Mouse (Mus musculus): ENCODE results near the gene Bach1. TPM values are rescaled to one million over a fixed set of nuclear protein-coding genes. Genes with fewer than 3 reads are reported as not detected.

Bach1 gene
- total and polyA plus RNA-seq, 3 experiments: 11.4 to 20.9 (median 13.4) TPM

DNA sequence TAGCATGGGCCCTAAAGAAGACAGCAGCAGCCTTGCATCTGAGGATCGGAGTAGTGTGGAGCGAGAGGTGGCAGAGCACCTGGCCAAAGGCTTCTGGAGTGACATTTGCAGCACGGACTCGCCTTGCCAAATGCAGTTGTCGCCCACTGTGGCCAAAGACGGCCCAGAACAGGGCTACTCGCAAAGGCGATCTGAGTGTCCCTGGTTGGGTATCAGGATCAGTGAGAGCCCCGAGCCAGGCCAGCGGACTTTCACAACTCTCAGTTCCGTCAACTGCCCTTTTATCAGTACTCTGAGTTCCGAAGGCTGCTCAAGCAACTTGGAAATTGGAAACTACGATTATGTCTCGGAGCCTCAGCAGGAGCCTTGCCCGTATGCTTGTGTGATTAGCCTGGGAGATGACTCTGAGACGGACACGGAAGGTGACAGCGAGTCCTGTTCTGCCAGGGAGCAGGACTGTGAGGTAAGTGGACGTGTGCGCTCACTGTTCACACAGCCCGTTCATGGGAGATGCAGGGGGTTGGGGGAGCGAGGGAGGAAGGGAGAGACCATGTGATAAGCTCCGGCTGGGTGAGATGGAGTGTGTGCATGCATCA, 21.0 kb downstream of the Bach1 start:
- Histone ChIP-seq H3K27ac (ENCODE audit: insufficient read depth, low read depth) (no peak overlapping the region), H3K36me3 (replicated peaks in 1 of 2; ENCODE audit: control insufficient read depth in 1 of 2, insufficient read depth in 1 of 2, low read length in 1 of 2) (peaks cover 67 to 92% of the 10 kb centered on the region in 2 experiments), H3K9ac (ENCODE audit: insufficient read depth, low read depth) (no peak overlapping the region), H3K9me3 (replicated peaks; ENCODE audit: low read length) (no peaks in the 10 kb centered on the region), H3K4me3 (replicated peaks in 1 of 3; ENCODE audit: low read depth in 2 of 3, low read length in 2 of 3, poor library complexity in 1 of 3) (no peak overlapping the region), H3K79me2 (replicated peaks; ENCODE audit: control insufficient read depth, extremely low read depth, insufficient read depth, poor library complexity, severe bottlenecking) (peaks cover 25% of the 10 kb centered on the region), H3K4me2 (ENCODE audit: insufficient read depth, low read depth, poor library complexity, severe bottlenecking) (no peak overlapping the region), H3K27me3 (replicated peaks) (no peaks in the 10 kb centered on the region), H3K4me1 (ENCODE audit: control insufficient read depth in 1 of 2, insufficient read depth in 2 of 2) (peaks cover 3 to 19% of the 10 kb centered on the region in 2 experiments)
- TF ChIP-seq TBP (conservative IDR thresholded peaks at IDR 0.05; ENCODE audit: low read depth, low read length) (no peak), CHD2 (IDR thresholded peaks at IDR 0.05; ENCODE audit: low read length) (no peak), RCOR1 (conservative IDR thresholded peaks at IDR 0.05; ENCODE audit: low read depth, low read length) (no peak), CTCF (conservative IDR thresholded peaks at IDR 0.05 in 1 of 2, IDR thresholded peaks at IDR 0.05 in 1 of 2; ENCODE audit: low read depth in 2 of 2, low read length in 2 of 2) (no peak), USF2 (conservative IDR thresholded peaks at IDR 0.05; ENCODE audit: low read depth, low read length) (no peak), MAZ (IDR thresholded peaks at IDR 0.05; ENCODE audit: low read depth, low read length) (no peak), MEF2A (IDR thresholded peaks at IDR 0.05; ENCODE audit: borderline replicate concordance, low read depth, low read length) (no peak), NRF1 (IDR thresholded peaks at IDR 0.05; ENCODE audit: low read depth, low read length) (no peak), ZNF384 (IDR thresholded peaks at IDR 0.05; ENCODE audit: low read depth, low read length) (no peak), USF1 (IDR thresholded peaks at IDR 0.05; ENCODE audit: low read depth, low read length) (no peak), POLR2A (IDR thresholded peaks at IDR 0.05; ENCODE audit: low read depth, low read length) (no peak), KAT2A (IDR thresholded peaks at IDR 0.05; ENCODE audit: insufficient replicate concordance, low read length) (no peak)
- dilution Hi-C loops (cut with MboI; ENCODE audit: extremely low pct_ligation_motif_present, extremely low pct_unique_long_range_greater_than_20kb, low sequenced_read_pairs): no loop called here
- in situ Hi-C loops (cut with MboI; ENCODE audit: low pct_ligation_motif_present, low pct_unique_long_range_greater_than_20kb, low sequenced_read_pairs): no loop called here
- DNase-seq (ENCODE audit: extremely low read depth): no peak

DNA sequence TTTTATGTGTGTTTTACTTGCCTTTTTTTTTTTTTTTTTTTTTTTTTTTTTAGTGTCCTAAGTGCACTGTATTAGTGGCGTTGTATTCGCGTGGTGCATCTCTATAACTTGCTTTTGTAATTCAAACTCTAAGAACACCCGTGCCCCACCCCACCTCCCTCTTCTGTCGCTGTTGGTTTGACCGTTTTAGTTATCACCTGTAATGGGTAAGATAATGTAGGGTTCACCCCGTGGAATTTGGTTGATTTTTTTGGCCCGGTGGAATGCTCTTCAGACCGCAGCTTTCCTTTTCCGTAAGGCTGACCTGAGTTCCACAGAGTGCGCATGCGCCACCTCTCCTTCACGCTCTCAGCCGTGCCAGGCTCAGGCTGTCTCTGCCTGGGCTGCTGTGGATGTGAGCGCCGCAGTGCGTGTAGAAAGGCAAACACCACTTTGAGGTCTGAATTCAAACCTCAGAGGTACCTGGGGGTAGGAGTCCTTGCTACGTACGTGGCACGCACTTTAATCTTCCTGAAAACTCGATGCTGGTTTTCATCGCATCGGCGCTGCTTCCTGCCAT, 22.2 kb downstream of the Bach1 start:
- Histone ChIP-seq H3K9ac (ENCODE audit: insufficient read depth, low read depth) (no peak overlapping the region), H3K4me2 (ENCODE audit: insufficient read depth, low read depth, poor library complexity, severe bottlenecking) (no peak overlapping the region), H3K36me3 (replicated peaks in 1 of 2; ENCODE audit: control insufficient read depth in 1 of 2, insufficient read depth in 1 of 2, low read length in 1 of 2) (peaks cover 67 to 92% of the 10 kb centered on the region in 2 experiments), H3K27ac (ENCODE audit: insufficient read depth, low read depth) (no peak overlapping the region), H3K27me3 (replicated peaks) (no peaks in the 10 kb centered on the region), H3K79me2 (replicated peaks; ENCODE audit: control insufficient read depth, extremely low read depth, insufficient read depth, poor library complexity, severe bottlenecking) (peaks cover 17% of the 10 kb centered on the region), H3K4me3 (replicated peaks in 1 of 3; ENCODE audit: low read depth in 2 of 3, low read length in 2 of 3, poor library complexity in 1 of 3) (no peak overlapping the region), H3K9me3 (replicated peaks; ENCODE audit: low read length) (no peaks in the 10 kb centered on the region), H3K4me1 (ENCODE audit: control insufficient read depth in 1 of 2, insufficient read depth in 2 of 2) (peaks cover 3 to 19% of the 10 kb centered on the region in 2 experiments)
- no peak for DNase-seq (ENCODE audit: extremely low read depth)
- dilution Hi-C loops (cut with MboI; ENCODE audit: extremely low pct_ligation_motif_present, extremely low pct_unique_long_range_greater_than_20kb, low sequenced_read_pairs) (no loop called here), in situ Hi-C loops (cut with MboI; ENCODE audit: low pct_ligation_motif_present, low pct_unique_long_range_greater_than_20kb, low sequenced_read_pairs) (no loop called here)
- TF ChIP-seq TBP (conservative IDR thresholded peaks at IDR 0.05; ENCODE audit: low read depth, low read length) (no peak), ZNF384 (IDR thresholded peaks at IDR 0.05; ENCODE audit: low read depth, low read length) (0 out of 2 replicates have a peak, but pooled peaks have one; percentile 37)

DNA sequence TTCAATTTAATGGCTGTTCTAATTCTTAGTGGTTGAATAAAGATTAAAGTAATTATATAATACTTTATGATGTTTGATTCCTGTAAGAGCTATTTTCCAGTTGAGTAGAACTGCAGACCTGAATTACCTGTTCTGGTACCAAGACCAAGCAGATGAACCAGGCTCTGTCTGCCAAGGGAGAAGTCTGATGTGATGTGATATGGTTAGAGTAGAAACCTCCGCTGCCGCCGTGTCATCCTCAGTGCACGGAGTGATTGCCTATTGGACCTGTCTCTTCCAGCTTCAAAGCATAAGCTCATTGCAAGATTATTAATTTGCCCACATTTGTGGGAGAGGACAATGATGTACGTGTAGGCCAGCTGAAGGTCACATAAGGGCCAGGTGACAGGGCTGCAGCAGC, 24.1 kb downstream of the Bach1 start:
- no peaks in the 10 kb centered on the region for H3K9me3 ChIP-seq (replicated peaks; ENCODE audit: low read length)
- H3K4me2 ChIP-seq (ENCODE audit: insufficient read depth, low read depth, poor library complexity, severe bottlenecking): no peak overlapping the region
- H3K79me2 ChIP-seq (replicated peaks; ENCODE audit: control insufficient read depth, extremely low read depth, insufficient read depth, poor library complexity, severe bottlenecking): peaks cover 11% of the 10 kb centered on the region
- no peak overlapping the region for H3K4me3 ChIP-seq (replicated peaks in 1 of 3; ENCODE audit: low read depth in 2 of 3, low read length in 2 of 3, poor library complexity in 1 of 3)
- peaks cover 67 to 94% of the 10 kb centered on the region in 2 experiments for H3K36me3 ChIP-seq (replicated peaks in 1 of 2; ENCODE audit: control insufficient read depth in 1 of 2, insufficient read depth in 1 of 2, low read length in 1 of 2)
- dilution Hi-C loops (cut with MboI; ENCODE audit: extremely low pct_ligation_motif_present, extremely low pct_unique_long_range_greater_than_20kb, low sequenced_read_pairs) (no loop called here), in situ Hi-C loops (cut with MboI; ENCODE audit: low pct_ligation_motif_present, low pct_unique_long_range_greater_than_20kb, low sequenced_read_pairs) (no loop called here)
- no peaks in the 10 kb centered on the region for H3K27me3 ChIP-seq (replicated peaks)
- H3K27ac ChIP-seq (ENCODE audit: insufficient read depth, low read depth): no peak overlapping the region
- DNase-seq (ENCODE audit: extremely low read depth): no peak
- H3K9ac ChIP-seq (ENCODE audit: insufficient read depth, low read depth): no peak overlapping the region
- peaks cover 0 to 5% of the 10 kb centered on the region in 2 experiments; a peak in 1 of 4 replicates for H3K4me1 ChIP-seq (ENCODE audit: control insufficient read depth in 1 of 2, insufficient read depth in 2 of 2)
- TF ChIP-seq ZC3H11A (IDR thresholded peaks at IDR 0.05; ENCODE audit: low read depth, low read length) (no peak), TCF12 (IDR thresholded peaks at IDR 0.05; ENCODE audit: low read depth, low read length) (no peak), ZKSCAN1 (IDR thresholded peaks at IDR 0.05; ENCODE audit: borderline replicate concordance, low read depth, low read length) (no peak), USF2 (conservative IDR thresholded peaks at IDR 0.05; ENCODE audit: low read depth, low read length) (no peak), MXI1 (IDR thresholded peaks at IDR 0.05; ENCODE audit: low read depth, low read length) (no peak)

Measured in CH12.LX (cell line).